Mouse (Mus musculus) heart, postnatal 10 days (tissue): ENCODE measurements around the gene Inka2. TPM values are rescaled to one million over a fixed set of nuclear protein-coding genes. Genes with fewer than 3 reads are reported as not detected.
A peak's percentile ranks its signal among the peaks of the same experiment; 100 is the strongest.

Source experiments
- DNase-seq, 2 experiments: peaks; one replicate each; pipeline ENCODE4 v3.0.0; 2021
- intact Hi-C: fragments of 180-260 bp; cut with DNase I; formaldehyde crosslinking; loops from one replicate; pipeline ENCODE4 v1.15.1; 2025
- total RNA-seq, 2 experiments: library from RNA; stranded (reverse); gene quantifications; 2 replicates each; pipeline ENCODE4 v1.2.3; 2021

Gene Inka2
- total RNA-seq, 2 experiments from 2014 or later = 27.1 to 34.8 TPM

GRCm38 (mm10) chr3:105718746-105719145, 14.3 kb downstream of the Inka2 start:
- no peak for DNase-seq
- intact Hi-C loops = no loop called here

GRCm38 (mm10) chr3:105719979-105720378, 15.6 kb downstream of the Inka2 start:
- DNase-seq = no peak
- intact Hi-C loops = no loop called here

DNA sequence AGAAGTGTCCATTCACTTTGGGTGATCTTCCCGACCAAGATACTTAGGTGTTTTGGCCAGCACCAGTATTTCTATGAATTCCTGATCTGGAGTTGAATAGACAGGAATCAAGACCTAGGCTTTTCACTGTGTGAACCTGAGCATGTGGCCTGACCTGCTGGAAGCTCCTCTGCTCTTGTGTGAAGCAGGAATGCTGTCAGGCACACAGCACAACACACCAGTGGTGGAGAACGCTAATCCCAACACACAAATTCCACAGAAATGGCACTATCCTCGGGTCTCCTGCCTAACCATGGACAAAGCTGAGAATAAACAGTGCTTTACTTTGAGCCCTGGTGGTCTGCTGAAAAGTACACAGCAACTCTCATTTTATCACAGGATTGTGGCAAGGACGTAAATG, 16.1 kb downstream of the Inka2 start:
- no peak for DNase-seq
- intact Hi-C loops = no loop called here

- DNase-seq = no peak
- intact Hi-C loops = no loop called here
Observed at GRCm38 (mm10) chr3:105721681-105722201, 17.3 kb downstream of the Inka2 start.

- no peak for DNase-seq
- intact Hi-C loops = no loop called here
Observed at GRCm38 (mm10) chr3:105722510-105722909, 18.1 kb downstream of the Inka2 start.

- intact Hi-C loops = loop anchor here (1.0 to 5.0 kb wide), 4 partner anchors 39 to 274 kb away; partner anchors contain the start of genes Ddx20 and Kcnd3
- DNase-seq = peak; percentile 69 to 83
Observed at GRCm38 (mm10) chr3:105726037-105726436, 21.6 kb downstream of the Inka2 start.

DNA sequence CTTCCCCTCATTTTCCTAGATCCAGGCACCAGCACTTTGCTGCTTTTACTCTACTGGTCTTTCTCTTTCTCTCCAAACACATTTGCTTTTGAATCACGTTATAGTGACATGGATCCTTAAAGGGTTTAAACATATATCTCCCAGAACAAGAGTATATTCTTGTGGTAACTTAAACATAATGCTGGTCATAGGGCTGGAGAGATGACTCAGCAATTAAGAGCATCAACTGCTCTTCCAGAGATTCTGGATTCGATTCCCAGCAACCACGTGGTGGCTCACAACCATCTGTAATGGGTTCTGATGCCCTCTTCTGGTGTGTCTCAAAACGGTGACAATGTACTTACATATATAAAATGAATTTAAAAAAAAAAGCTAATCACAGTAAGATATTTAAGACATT, 28.0 kb downstream of the Inka2 start:
- intact Hi-C loops = no loop called here
- no peak for DNase-seq

- intact Hi-C loops = no loop called here
- no peak for DNase-seq
Observed at GRCm38 (mm10) chr3:105733538-105733937, 29.1 kb downstream of the Inka2 start.

DNA sequence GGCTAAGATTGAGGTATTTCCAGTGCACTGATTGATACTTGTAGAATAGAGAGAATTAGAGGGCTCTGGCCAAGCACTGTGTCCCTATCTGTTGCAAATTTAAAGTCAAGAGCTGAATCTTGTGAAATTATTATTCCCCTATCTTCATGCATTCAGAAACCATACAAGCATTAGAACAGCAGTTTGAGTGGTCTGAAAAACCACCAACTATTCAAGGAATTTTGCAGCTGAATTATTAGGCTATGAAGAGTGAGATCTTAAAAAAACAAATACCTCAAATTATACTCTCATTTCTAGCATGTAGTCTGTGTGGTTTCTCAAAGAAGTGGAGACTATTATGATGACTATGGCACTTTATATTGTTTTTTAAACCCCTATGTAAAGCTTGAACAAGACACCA, 30.9 kb downstream of the Inka2 start:
- no peak for DNase-seq
- intact Hi-C loops = no loop called here

DNA sequence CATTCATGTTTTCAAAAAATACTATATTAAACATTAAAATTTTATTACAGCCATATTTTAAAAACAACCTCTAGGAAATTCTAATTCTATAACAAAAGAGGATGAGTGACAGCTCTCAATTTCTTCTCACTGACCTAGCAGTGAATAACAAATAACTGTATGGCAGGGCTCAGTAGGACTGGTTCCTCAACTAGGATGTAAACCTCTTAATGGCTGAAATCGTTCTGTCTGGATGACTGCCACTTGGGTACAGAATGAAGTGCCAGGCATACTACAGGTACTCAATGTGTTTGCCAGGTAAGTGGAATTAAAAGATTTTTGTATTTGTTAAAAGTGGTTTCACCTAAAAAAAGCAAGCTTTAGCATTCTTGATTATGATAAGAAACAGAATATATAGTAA, 31.7 kb downstream of the Inka2 start:
- intact Hi-C loops = no loop called here
- DNase-seq = no peak

DNA sequence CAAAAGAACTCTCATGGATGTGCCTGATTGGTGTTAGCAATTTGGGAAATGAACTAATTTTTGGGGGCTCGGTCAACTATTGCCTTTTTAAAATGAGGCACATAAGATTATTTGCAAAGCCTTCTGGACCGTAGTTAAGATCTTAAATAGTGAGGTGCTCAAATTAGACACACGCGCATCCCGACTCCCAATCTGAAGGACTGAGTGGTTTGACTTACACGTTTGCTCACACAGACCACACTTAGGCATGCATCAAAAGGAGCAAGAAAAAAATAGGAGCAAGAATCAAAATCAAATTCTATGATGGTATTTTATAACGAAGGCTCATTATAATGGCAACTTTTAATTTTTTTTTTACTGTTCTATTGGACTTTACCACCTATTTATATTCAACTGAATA, 32.7 kb downstream of the Inka2 start:
- intact Hi-C loops = no loop called here

GRCm38 (mm10) chr3:105737666-105738065, 33.3 kb downstream of the Inka2 start:
- no peak for DNase-seq
- intact Hi-C loops = no loop called here

More for the DNA sequence above, 32.7 kb downstream of the Inka2 start:
- no peak for DNase-seq

- intact Hi-C loops = no loop called here
- DNase-seq = no peak
Observed at GRCm38 (mm10) chr3:105746542-105746941, 42.1 kb downstream of the Inka2 start.

GRCm38 (mm10) chr3:105750810-105751209, 46.4 kb downstream of the Inka2 start:
- no peak for DNase-seq
- intact Hi-C loops = no loop called here

- intact Hi-C loops = no loop called here
- DNase-seq = no peak
Observed at GRCm38 (mm10) chr3:105754184-105754583, 49.8 kb downstream of the Inka2 start.

- intact Hi-C loops = loop anchor here (5.0 kb wide), 1 partner anchor 37 kb away; no protein-coding TSS in a partner anchor
- DNase-seq = no peak
Observed at GRCm38 (mm10) chr3:105755123-105755522, 50.7 kb downstream of the Inka2 start.

DNA sequence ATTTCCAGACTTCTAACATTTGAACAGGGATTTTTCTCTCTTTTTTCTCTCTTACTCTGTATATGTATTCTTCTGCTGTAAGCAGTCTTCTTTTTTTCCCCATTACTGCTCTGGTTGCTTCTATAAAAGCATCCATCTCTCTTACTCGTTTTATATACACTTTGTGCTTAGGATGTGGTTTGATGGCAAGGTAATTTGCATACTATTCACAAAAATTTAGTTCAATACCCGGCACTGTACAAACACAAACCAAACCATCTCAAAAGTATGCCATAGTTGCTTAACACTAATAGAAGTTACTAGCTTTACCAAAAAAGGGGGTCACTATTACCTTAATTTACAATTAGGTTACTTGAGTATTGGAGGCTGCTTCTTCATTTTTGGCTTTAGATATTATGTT, 52.1 kb downstream of the Inka2 start:
- intact Hi-C loops = loop anchor here (5.0 kb wide), 1 partner anchor 36 kb away; no protein-coding TSS in a partner anchor
- no peak for DNase-seq

DNA sequence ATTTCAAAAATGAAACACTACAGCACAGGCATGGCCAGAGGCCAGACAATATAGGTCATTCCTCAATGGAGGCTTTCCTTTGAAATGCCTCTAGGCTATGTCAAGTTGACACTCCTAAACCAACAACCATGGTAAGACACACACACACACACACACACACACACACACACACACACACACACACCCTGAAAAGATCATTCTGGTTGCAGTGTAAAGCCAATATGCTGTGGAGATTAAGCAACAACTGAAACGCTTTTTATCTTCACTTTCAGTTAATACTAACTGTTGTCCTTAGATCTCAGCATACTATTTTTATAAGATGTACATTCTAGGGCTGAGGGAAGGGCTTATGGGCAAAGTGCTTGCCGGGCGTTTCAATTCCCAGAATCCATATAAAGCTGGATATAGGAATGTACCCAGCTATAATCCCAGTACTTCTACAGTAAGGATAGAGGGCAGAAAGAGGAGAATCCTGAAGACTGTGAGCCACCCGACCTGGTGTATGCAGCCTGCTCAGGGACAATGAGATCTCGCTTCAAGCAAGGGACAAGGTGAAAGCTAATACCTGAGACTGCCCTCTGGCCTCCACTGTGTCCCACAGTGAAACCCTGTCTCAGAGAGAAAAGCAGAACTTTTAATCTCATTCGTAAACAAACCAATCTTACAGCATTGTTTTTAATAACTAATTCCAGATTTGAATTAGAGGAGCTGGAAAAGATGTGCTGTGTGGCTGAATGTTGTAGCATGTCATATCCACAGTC, 53.1 kb downstream of the Inka2 start:
- intact Hi-C loops = loop anchor here (5.0 kb wide), 1 partner anchor 35 kb away; no protein-coding TSS in a partner anchor
- no peak for DNase-seq

- intact Hi-C loops = loop anchor here (5.0 kb wide), 1 partner anchor 34 kb away; no protein-coding TSS in a partner anchor
- DNase-seq = no peak
Observed at GRCm38 (mm10) chr3:105758098-105758497, 53.7 kb downstream of the Inka2 start.

- intact Hi-C loops = loop anchor here (5.0 kb wide), 1 partner anchor 34 kb away; no protein-coding TSS in a partner anchor
- DNase-seq = no peak
Observed at GRCm38 (mm10) chr3:105758658-105759057, 54.3 kb downstream of the Inka2 start.

- no peak for DNase-seq
- intact Hi-C loops = no loop called here
Observed at GRCm38 (mm10) chr3:105760063-105760462, 55.7 kb downstream of the Inka2 start.
